Mouse (Mus musculus): ENCODE measurements around the gene Pik3c2g. TPM values are rescaled to one million over a fixed set of nuclear protein-coding genes. Genes with fewer than 3 reads are reported as not detected.

Pik3c2g gene
- polyA plus RNA-seq, 1 experiment from 2014 or later = 0.57 TPM

DNA sequence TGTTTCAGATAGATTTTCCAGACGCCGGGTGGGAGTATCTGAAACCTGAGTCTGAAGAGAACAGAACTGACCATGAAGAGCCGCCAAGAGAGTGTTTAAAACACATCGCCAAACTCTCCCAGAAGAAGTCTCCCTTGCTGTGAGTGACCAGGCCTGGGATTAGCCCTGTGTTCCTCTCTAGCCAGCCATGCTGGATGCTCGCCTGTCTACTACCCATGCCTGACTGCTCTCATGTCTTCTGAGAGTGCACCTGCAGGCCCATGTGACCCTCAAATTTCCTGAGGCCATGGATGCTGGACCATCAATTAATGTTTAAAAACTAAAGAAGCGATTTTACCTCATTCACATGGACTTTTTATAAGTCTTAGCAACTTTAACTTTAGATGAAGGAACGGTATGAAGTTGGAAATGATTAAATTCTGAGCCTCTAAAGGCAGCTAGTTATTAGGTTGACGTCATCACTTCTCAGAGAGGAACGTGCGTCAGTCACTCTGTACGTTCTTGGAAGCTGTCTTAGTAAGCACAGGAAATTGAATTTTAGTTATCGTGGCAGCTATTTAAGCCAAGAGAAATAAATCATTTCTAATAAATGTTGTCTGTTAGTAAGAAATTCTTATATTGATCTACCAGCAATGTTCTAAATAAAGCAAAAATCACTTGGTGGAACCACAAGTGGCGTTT, 161.2 kb downstream of the Pik3c2g start:
- Histone ChIP-seq H3K4me3 (replicated peaks; ENCODE audit: low read depth, low read length) (no peak overlapping the region), H3K9me3 (ENCODE audit: control insufficient read depth, low read length) (no peaks in the 10 kb centered on the region), H3K27ac (replicated peaks; ENCODE audit: low read depth, low read length) (no peak overlapping the region), H3K36me3 (ENCODE audit: control insufficient read depth, insufficient read depth, low read length) (no peaks in the 10 kb centered on the region), H3K27me3 (ENCODE audit: control insufficient read depth, insufficient read depth, low read length) (no peaks in the 10 kb centered on the region), H3K9ac (replicated peaks; ENCODE audit: low read length) (no peak overlapping the region), H3K4me2 (ENCODE audit: low read length) (no peak overlapping the region), H3K4me1 (ENCODE audit: control insufficient read depth, insufficient read depth, low read length) (peaks cover 4% of the 10 kb centered on the region; the same call in 1 of the 2 replicates)
- ATAC-seq (ENCODE audit: low FRiP score, low TSS enrichment) (no peak), DNase-seq (no peak)
- WGBS = 89% methylated on average over 13 of the region's 13 CpGs

GRCm38 (mm10) chr6:139750599-139750998, 163.6 kb downstream of the Pik3c2g start:
- Histone ChIP-seq H3K4me2 (ENCODE audit: low read length) (no peak overlapping the region), H3K9me3 (ENCODE audit: control insufficient read depth, low read length) (no peaks in the 10 kb centered on the region), H3K4me1 (ENCODE audit: control insufficient read depth, insufficient read depth, low read length) (peaks cover 4% of the 10 kb centered on the region; the same call in 1 of the 2 replicates), H3K4me3 (replicated peaks; ENCODE audit: low read depth, low read length) (no peak overlapping the region), H3K9ac (replicated peaks; ENCODE audit: low read length) (no peak overlapping the region), H3K27ac (replicated peaks; ENCODE audit: low read depth, low read length) (no peak overlapping the region), H3K36me3 (ENCODE audit: control insufficient read depth, insufficient read depth, low read length) (no peaks in the 10 kb centered on the region), H3K27me3 (ENCODE audit: control insufficient read depth, insufficient read depth, low read length) (no peaks in the 10 kb centered on the region)
- 92% methylated on average over 2 of the region's 2 CpGs for WGBS
- ATAC-seq (ENCODE audit: low FRiP score, low TSS enrichment) = no peak
- DNase-seq = no peak

GRCm38 (mm10) chr6:139751022-139751421, 164.0 kb downstream of the Pik3c2g start:
- DNase-seq (no peak), ATAC-seq (ENCODE audit: low FRiP score, low TSS enrichment) (no peak)
- Histone ChIP-seq H3K4me3 (replicated peaks; ENCODE audit: low read depth, low read length) (no peak overlapping the region), H3K4me1 (ENCODE audit: control insufficient read depth, insufficient read depth, low read length) (peaks cover 4% of the 10 kb centered on the region; the same call in 1 of the 2 replicates), H3K27ac (replicated peaks; ENCODE audit: low read depth, low read length) (no peak overlapping the region), H3K4me2 (ENCODE audit: low read length) (no peak overlapping the region), H3K27me3 (ENCODE audit: control insufficient read depth, insufficient read depth, low read length) (no peaks in the 10 kb centered on the region), H3K36me3 (ENCODE audit: control insufficient read depth, insufficient read depth, low read length) (no peaks in the 10 kb centered on the region), H3K9me3 (ENCODE audit: control insufficient read depth, low read length) (no peaks in the 10 kb centered on the region), H3K9ac (replicated peaks; ENCODE audit: low read length) (no peak overlapping the region)
- 86% methylated on average over 3 of the region's 3 CpGs for WGBS

- DNase-seq (no peak), ATAC-seq (ENCODE audit: low FRiP score, low TSS enrichment) (no peak)
- WGBS = 94% methylated on average over 8 of the region's 8 CpGs
- Histone ChIP-seq H3K9me3 (ENCODE audit: control insufficient read depth, low read length) (no peaks in the 10 kb centered on the region), H3K4me1 (ENCODE audit: control insufficient read depth, insufficient read depth, low read length) (peaks cover 7% of the 10 kb centered on the region; the same call in 1 of the 2 replicates), H3K36me3 (ENCODE audit: control insufficient read depth, insufficient read depth, low read length) (no peaks in the 10 kb centered on the region), H3K4me3 (replicated peaks; ENCODE audit: low read depth, low read length) (no peak overlapping the region), H3K27me3 (ENCODE audit: control insufficient read depth, insufficient read depth, low read length) (no peaks in the 10 kb centered on the region), H3K4me2 (ENCODE audit: low read length) (no peak overlapping the region), H3K9ac (replicated peaks; ENCODE audit: low read length) (no peak overlapping the region), H3K27ac (replicated peaks; ENCODE audit: low read depth, low read length) (no peak overlapping the region)
These were observed 170.9 kb downstream of the Pik3c2g start for GRCm38 (mm10) chr6:139757876-139758275.

- no peak overlapping the region for H3K9ac ChIP-seq (replicated peaks; ENCODE audit: low read length)
- H3K27me3 ChIP-seq (ENCODE audit: control insufficient read depth, insufficient read depth, low read length) = no peaks in the 10 kb centered on the region
- H3K36me3 ChIP-seq (ENCODE audit: control insufficient read depth, insufficient read depth, low read length) = no peaks in the 10 kb centered on the region
- H3K27ac ChIP-seq (replicated peaks; ENCODE audit: low read depth, low read length) = peak overlapping the region; percentile 49; the same call in 1 of the 2 replicates
- no peak overlapping the region for H3K4me3 ChIP-seq (replicated peaks; ENCODE audit: low read depth, low read length)
- peaks cover 12% of the 10 kb centered on the region; the same call in 1 of the 2 replicates for H3K4me1 ChIP-seq (ENCODE audit: control insufficient read depth, insufficient read depth, low read length)
- DNase-seq (peak; percentile 59), ATAC-seq (ENCODE audit: low FRiP score, low TSS enrichment) (peak; percentile 60)
- H3K9me3 ChIP-seq (ENCODE audit: control insufficient read depth, low read length) = no peaks in the 10 kb centered on the region
- WGBS = 11% methylated on average over 4 of the region's 4 CpGs
- H3K4me2 ChIP-seq (ENCODE audit: low read length) = 0 out of 2 replicates have a peak overlapping the region, but pooled peaks have one; percentile 9
These were observed 174.0 kb downstream of the Pik3c2g start for GRCm38 (mm10) chr6:139760978-139761377.

- ATAC-seq (ENCODE audit: low FRiP score, low TSS enrichment) (no peak), DNase-seq (no peak)
- WGBS = 92% methylated on average over 3 of the region's 3 CpGs
- Histone ChIP-seq H3K4me2 (ENCODE audit: low read length) (no peak overlapping the region), H3K4me1 (ENCODE audit: control insufficient read depth, insufficient read depth, low read length) (peaks cover 12% of the 10 kb centered on the region; the same call in 1 of the 2 replicates), H3K36me3 (ENCODE audit: control insufficient read depth, insufficient read depth, low read length) (no peaks in the 10 kb centered on the region), H3K4me3 (replicated peaks; ENCODE audit: low read depth, low read length) (no peak overlapping the region), H3K27me3 (ENCODE audit: control insufficient read depth, insufficient read depth, low read length) (no peaks in the 10 kb centered on the region), H3K9me3 (ENCODE audit: control insufficient read depth, low read length) (no peaks in the 10 kb centered on the region), H3K27ac (replicated peaks; ENCODE audit: low read depth, low read length) (no peak overlapping the region), H3K9ac (replicated peaks; ENCODE audit: low read length) (no peak overlapping the region)
These were observed 177.4 kb downstream of the Pik3c2g start for GRCm38 (mm10) chr6:139764398-139764797.

DNA sequence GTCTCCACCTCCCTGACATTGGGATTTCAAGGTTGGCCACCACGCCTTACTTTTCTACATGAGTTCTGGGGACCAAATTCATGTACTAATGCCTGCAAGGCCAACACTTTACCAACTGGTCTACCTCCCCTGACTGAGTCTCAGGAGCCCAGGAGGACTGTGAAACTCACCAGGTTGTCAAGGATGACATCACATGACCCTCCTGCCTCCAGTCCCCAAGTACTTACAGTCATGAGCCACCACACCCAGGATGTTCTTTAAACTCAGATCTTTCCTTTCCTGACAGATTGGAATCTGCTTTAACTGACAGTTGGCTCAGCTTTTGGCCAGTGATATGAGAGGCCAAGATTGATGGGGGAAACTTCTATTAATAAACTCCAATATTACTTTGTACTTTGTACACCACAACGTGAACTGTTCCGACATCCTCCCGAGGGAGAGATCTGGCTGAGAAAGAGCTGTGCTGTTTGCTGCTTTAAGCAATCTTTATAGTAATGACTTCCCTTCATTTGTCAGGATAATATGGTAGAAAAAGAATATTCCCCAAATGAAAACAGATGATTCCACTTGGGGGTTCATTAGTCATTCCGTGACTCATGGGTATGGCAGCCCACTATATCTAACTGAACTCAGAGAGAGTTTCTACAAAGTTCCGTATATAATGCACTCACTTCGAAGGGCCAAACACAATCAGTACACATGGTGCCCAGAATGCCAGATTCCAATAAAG, 182.9 kb downstream of the Pik3c2g start:
- Histone ChIP-seq H3K27ac (replicated peaks; ENCODE audit: low read depth, low read length) (no peak overlapping the region), H3K4me1 (ENCODE audit: control insufficient read depth, insufficient read depth, low read length) (no peaks in the 10 kb centered on the region), H3K4me2 (ENCODE audit: low read length) (no peak overlapping the region), H3K36me3 (ENCODE audit: control insufficient read depth, insufficient read depth, low read length) (no peaks in the 10 kb centered on the region), H3K4me3 (replicated peaks; ENCODE audit: low read depth, low read length) (no peak overlapping the region), H3K9me3 (ENCODE audit: control insufficient read depth, low read length) (no peaks in the 10 kb centered on the region), H3K9ac (replicated peaks; ENCODE audit: low read length) (no peak overlapping the region), H3K27me3 (ENCODE audit: control insufficient read depth, insufficient read depth, low read length) (no peaks in the 10 kb centered on the region)
- ATAC-seq (ENCODE audit: low FRiP score, low TSS enrichment) (no peak), DNase-seq (no peak)
- WGBS = 94% methylated on average over 7 of the region's 7 CpGs

DNA sequence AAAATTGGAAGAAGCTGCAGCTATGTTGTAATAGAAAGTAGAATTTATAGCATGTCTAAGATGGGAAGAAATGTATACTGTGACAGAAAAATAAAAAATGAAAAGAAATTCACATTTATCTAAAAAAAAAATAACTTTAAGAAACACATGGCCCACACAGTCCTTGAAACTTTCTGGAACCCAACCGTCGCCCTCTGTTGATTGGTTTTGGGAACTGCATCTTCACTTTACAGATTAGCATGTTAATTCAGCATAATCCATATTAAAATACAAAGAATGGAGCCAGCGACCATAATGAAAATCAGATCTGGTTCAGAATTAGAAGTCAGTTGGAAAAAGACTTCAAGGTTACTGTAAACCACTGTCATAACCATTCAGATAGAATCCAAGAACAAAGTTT, 183.5 kb downstream of the Pik3c2g start:
- DNase-seq = no peak
- ATAC-seq (ENCODE audit: low FRiP score, low TSS enrichment) = no peak
- WGBS = 50% methylated on average over 3 of the region's 3 CpGs
- Histone ChIP-seq H3K4me1 (ENCODE audit: control insufficient read depth, insufficient read depth, low read length) (no peaks in the 10 kb centered on the region), H3K27me3 (ENCODE audit: control insufficient read depth, insufficient read depth, low read length) (no peaks in the 10 kb centered on the region), H3K4me3 (replicated peaks; ENCODE audit: low read depth, low read length) (no peak overlapping the region), H3K27ac (replicated peaks; ENCODE audit: low read depth, low read length) (no peak overlapping the region), H3K9ac (replicated peaks; ENCODE audit: low read length) (no peak overlapping the region), H3K4me2 (ENCODE audit: low read length) (no peak overlapping the region), H3K36me3 (ENCODE audit: control insufficient read depth, insufficient read depth, low read length) (no peaks in the 10 kb centered on the region), H3K9me3 (ENCODE audit: control insufficient read depth, low read length) (no peaks in the 10 kb centered on the region)
